Mouse (Mus musculus): ENCODE data around the gene Hoxd1.

Gene Hoxd1

GRCm38 (mm10) chr2:74762522-74763244 is at the start of gene Hoxd1:
Hoxd1 (plus strand) TSS chr2:74762980.
- DNase-seq (ENCODE audit: low read depth, low spot score), result no peak

- DNase-seq (ENCODE audit: low read depth, low spot score), result no peak
These were observed 49.3 kb upstream of the Hoxd1 start for GRCm38 (mm10) chr2:74713239-74714150.

GRCm38 (mm10) chr2:74714156-74714789 is 48.5 kb upstream of the Hoxd1 start:
- no peak for DNase-seq (ENCODE audit: low read depth, low spot score)

- DNase-seq (ENCODE audit: low read depth, low spot score), result no peak
These were observed 47.9 kb upstream of the Hoxd1 start for GRCm38 (mm10) chr2:74714881-74715280.

- DNase-seq (ENCODE audit: low read depth, low spot score), result peak; percentile 75
These were observed 47.1 kb upstream of the Hoxd1 start for GRCm38 (mm10) chr2:74715504-74716241.

GRCm38 (mm10) chr2:74720384-74720783 is 42.4 kb upstream of the Hoxd1 start:
- DNase-seq (ENCODE audit: low read depth, low spot score), result no peak

- no peak for DNase-seq (ENCODE audit: low read depth, low spot score)
These were observed 41.8 kb upstream of the Hoxd1 start for GRCm38 (mm10) chr2:74720955-74721491.

- DNase-seq (ENCODE audit: low read depth, low spot score), result no peak
These were observed 40.9 kb upstream of the Hoxd1 start for GRCm38 (mm10) chr2:74721882-74722281.

GRCm38 (mm10) chr2:74722949-74723348 is 39.8 kb upstream of the Hoxd1 start:
- no peak for DNase-seq (ENCODE audit: low read depth, low spot score)

- no peak for DNase-seq (ENCODE audit: low read depth, low spot score)
These were observed 38.4 kb upstream of the Hoxd1 start for GRCm38 (mm10) chr2:74724244-74725015.

- DNase-seq (ENCODE audit: low read depth, low spot score), result no peak
These were observed 37.6 kb upstream of the Hoxd1 start for GRCm38 (mm10) chr2:74725171-74725570.

GRCm38 (mm10) chr2:74726551-74726950 is 36.2 kb upstream of the Hoxd1 start, which contains the start of gene Gm28230:
Gm28230 (plus strand) TSS chr2:74726728.
- no peak for DNase-seq (ENCODE audit: low read depth, low spot score)

GRCm38 (mm10) chr2:74726973-74727639 is 35.7 kb upstream of the Hoxd1 start:
- DNase-seq (ENCODE audit: low read depth, low spot score), result no peak

- DNase-seq (ENCODE audit: low read depth, low spot score), result no peak
These were observed 35.0 kb upstream of the Hoxd1 start for GRCm38 (mm10) chr2:74727640-74728302.

GRCm38 (mm10) chr2:74728303-74728680 is 34.5 kb upstream of the Hoxd1 start:
- no peak for DNase-seq (ENCODE audit: low read depth, low spot score)

- no peak for DNase-seq (ENCODE audit: low read depth, low spot score)
These were observed 32.4 kb upstream of the Hoxd1 start for GRCm38 (mm10) chr2:74730331-74730730.

- DNase-seq (ENCODE audit: low read depth, low spot score), result no peak
These were observed 31.7 kb upstream of the Hoxd1 start for GRCm38 (mm10) chr2:74731055-74731454.

GRCm38 (mm10) chr2:74731799-74732512 is 30.8 kb upstream of the Hoxd1 start:
- no peak for DNase-seq (ENCODE audit: low read depth, low spot score)

Measured in retina, postnatal 7 days (tissue).